Mouse (Mus musculus): ENCODE data around the gene Blzf1. TPM values are rescaled to one million over a fixed set of nuclear protein-coding genes. Genes with fewer than 3 reads are reported as not detected.

Gene Blzf1
- 32.1 and 33.0 TPM in 2 replicates for polyA plus RNA-seq (2015; fragmentation: Nextera tagmentation; extraction: Ambion mirVana)

DNA sequence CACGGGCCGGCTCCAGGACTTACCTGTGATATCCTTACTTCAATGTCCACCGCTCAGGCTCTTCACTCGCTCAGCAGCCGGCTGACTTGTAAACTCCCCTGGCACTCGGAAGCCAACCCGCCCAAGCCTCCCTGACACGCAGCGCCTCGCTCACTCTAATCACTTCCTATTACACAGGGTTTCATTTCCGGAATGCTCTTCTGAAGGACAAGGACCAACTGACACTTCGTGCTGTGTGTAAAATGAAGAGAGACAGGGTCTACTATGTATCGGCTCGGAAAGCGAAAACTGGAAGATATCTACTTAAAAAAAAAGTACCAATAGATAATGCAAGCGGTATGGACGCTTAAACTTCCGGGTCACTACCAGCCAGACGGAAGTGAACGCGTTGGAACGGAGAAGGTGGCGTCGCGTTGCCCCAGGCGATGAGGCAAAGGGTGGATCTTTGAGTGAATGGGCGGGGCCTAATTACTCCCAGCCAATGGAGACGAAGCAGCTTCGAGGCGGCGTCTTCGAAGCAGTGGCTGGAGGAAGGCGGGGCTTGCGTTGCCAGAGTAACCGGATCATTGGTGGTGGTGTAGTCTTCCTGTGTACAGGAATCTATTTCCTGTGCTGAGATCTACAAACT, at the start of gene Blzf1:
TSS of gene Blzf1 (minus strand) at position 366 of the 628 bp plus-strand sequence.
- Histone ChIP-seq H3K9me3 (no peaks in the 10 kb centered on the region), H3K27ac (peak within 1 kb of the TSS; percentile 81), H3K4me2 (peak within 1 kb of the TSS; percentile 96), H3K9ac (peak within 1 kb of the TSS; percentile 82), H3K36me3 (peaks cover 12% of the 10 kb centered on the region), H3K4me1 (replicated peaks) (peaks cover 32% of the 10 kb centered on the region), H3K4me3 (peak within 1 kb of the TSS; percentile 87), H3K27me3 (no peaks in the 10 kb centered on the region)
- under 1% methylated on average over 35 of the region's 35 CpGs for WGBS
- peak; percentile 99 for ATAC-seq (ENCODE audit: low FRiP score)

- 0 out of 2 replicates have a peak, but pooled peaks cover 4% of the 10 kb centered on the region for H3K4me1 ChIP-seq (replicated peaks)
- 34% methylated on average over 3 of the region's 3 CpGs for WGBS
- no peak overlapping the region for H3K4me3 ChIP-seq
- H3K36me3 ChIP-seq: peaks cover 11% of the 10 kb centered on the region
- no peaks in the 10 kb centered on the region for H3K27me3 ChIP-seq
- peak overlapping the region; percentile 40; the same call in 1 of the 2 replicates for H3K27ac ChIP-seq
- ATAC-seq (ENCODE audit: low FRiP score): no peak
- H3K9me3 ChIP-seq: no peaks in the 10 kb centered on the region
- no peak overlapping the region for H3K4me2 ChIP-seq
- no peak overlapping the region for H3K9ac ChIP-seq
Measured at GRCm38 (mm10) chr1:164353443-164353842, 46.2 kb upstream of the Blzf1 start.

- H3K4me1 ChIP-seq (replicated peaks): no peaks in the 10 kb centered on the region
- H3K9ac ChIP-seq: no peak overlapping the region
- ATAC-seq (ENCODE audit: low FRiP score): no peak
- no peaks in the 10 kb centered on the region for H3K9me3 ChIP-seq
- WGBS: 90% methylated on average over 3 of the region's 3 CpGs
- H3K4me2 ChIP-seq: no peak overlapping the region
- no peaks in the 10 kb centered on the region for H3K27me3 ChIP-seq
- no peak overlapping the region for H3K27ac ChIP-seq
- H3K36me3 ChIP-seq: peaks cover 31% of the 10 kb centered on the region
- H3K4me3 ChIP-seq: no peak overlapping the region
Measured at GRCm38 (mm10) chr1:164342161-164342560, 34.9 kb upstream of the Blzf1 start.

- WGBS: 93% methylated on average over 4 of the region's 4 CpGs
- H3K27ac ChIP-seq: no peak overlapping the region
- H3K4me2 ChIP-seq: no peak overlapping the region
- peaks cover 21% of the 10 kb centered on the region for H3K36me3 ChIP-seq
- H3K4me1 ChIP-seq (replicated peaks): no peaks in the 10 kb centered on the region
- H3K9me3 ChIP-seq: no peaks in the 10 kb centered on the region
- no peak overlapping the region for H3K9ac ChIP-seq
- no peak for ATAC-seq (ENCODE audit: low FRiP score)
- H3K4me3 ChIP-seq: no peak overlapping the region
- no peaks in the 10 kb centered on the region for H3K27me3 ChIP-seq
Measured at GRCm38 (mm10) chr1:164335846-164336245, 28.6 kb upstream of the Blzf1 start.

DNA sequence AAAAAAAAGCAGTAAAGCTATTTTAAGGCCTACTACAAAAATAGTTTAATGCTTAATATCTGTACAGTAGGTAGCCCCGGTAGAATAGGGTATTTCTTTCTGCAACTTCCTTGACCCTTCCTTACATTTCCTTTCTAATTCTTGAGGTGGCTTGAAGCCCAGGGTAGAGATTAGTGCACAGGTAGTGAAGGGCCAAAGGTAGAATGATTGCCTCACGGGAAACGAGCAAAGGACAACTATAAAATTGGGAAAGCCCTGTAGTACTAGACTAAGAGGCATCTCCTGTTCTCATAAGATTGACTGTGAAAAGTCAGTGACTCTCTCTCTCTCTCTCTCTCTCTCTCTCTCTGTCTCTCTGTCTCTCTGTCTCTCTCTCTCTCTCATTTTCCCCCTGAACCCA, 28.1 kb upstream of the Blzf1 start:
- H3K4me2 ChIP-seq: no peak overlapping the region
- 96% methylated on average over 3 of the region's 3 CpGs for WGBS
- H3K27ac ChIP-seq: no peak overlapping the region
- peaks cover 23% of the 10 kb centered on the region for H3K36me3 ChIP-seq
- H3K9me3 ChIP-seq: no peaks in the 10 kb centered on the region
- H3K4me3 ChIP-seq: no peak overlapping the region
- no peaks in the 10 kb centered on the region for H3K27me3 ChIP-seq
- no peak for ATAC-seq (ENCODE audit: low FRiP score)
- H3K4me1 ChIP-seq (replicated peaks): no peaks in the 10 kb centered on the region
- H3K9ac ChIP-seq: no peak overlapping the region

GRCm38 (mm10) chr1:164332559-164332958, 25.3 kb upstream of the Blzf1 start:
- no peak overlapping the region for H3K9ac ChIP-seq
- ATAC-seq (ENCODE audit: low FRiP score): no peak
- no peak overlapping the region for H3K4me3 ChIP-seq
- no peaks in the 10 kb centered on the region for H3K9me3 ChIP-seq
- WGBS: 89% methylated on average over 11 of the region's 11 CpGs
- peaks cover 35% of the 10 kb centered on the region for H3K36me3 ChIP-seq
- H3K4me1 ChIP-seq (replicated peaks): no peaks in the 10 kb centered on the region; the same call in 1 of the 2 replicates
- H3K4me2 ChIP-seq: no peak overlapping the region
- H3K27ac ChIP-seq: no peak overlapping the region
- no peaks in the 10 kb centered on the region for H3K27me3 ChIP-seq

DNA sequence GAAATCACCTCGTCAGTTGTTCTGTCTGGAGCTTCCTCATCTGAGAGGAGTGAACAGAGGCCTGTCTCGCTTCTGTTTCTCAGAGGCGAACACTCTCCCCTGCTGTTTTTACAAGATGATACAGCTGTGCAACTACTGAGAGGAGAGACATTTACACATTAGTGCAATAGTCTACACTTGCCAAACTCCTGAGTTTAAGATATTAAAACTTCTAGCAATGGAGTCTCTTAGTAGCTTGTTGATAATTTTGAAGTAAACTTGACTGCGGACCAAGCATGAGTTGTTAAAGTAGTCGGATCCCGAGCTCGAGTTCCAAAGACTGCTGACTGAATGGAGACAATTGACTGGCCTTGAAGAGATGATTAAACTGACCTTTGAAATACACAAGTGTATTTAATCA, 20.5 kb upstream of the Blzf1 start:
- ATAC-seq (ENCODE audit: low FRiP score): no peak
- Histone ChIP-seq H3K4me1 (replicated peaks) (peaks cover 7% of the 10 kb centered on the region), H3K9ac (no peak overlapping the region), H3K27ac (no peak overlapping the region), H3K9me3 (no peaks in the 10 kb centered on the region), H3K4me3 (no peak overlapping the region), H3K27me3 (no peaks in the 10 kb centered on the region), H3K4me2 (no peak overlapping the region), H3K36me3 (peaks cover 20% of the 10 kb centered on the region)
- 85% methylated on average over 7 of the region's 7 CpGs for WGBS

DNA sequence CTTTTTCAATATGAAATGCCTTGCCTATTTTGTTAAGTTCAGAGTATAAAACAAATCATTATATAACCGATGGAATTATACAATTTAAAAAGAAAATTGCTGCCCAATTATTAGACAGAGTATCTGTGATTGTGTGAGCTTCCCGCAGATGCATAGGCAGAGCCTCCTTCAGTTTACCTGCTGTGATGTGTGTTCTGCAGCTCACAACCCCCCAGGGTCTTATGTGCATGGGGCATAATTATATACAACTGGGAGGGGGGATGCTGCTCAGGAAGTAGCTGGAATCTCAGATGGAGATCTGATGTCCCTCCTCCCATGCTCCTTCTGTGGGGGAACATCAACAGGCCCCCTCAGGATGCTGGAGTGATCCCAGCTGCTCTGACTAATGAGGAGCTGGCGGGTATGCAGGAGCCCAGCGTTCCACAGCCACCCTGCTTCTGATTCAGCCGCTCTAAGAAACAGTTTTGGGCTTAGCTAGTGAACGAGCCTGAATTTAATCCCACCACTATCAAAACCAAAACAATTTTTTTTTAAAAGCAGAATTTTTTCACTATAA, 19.4 kb upstream of the Blzf1 start:
- no peak overlapping the region for H3K4me3 ChIP-seq
- H3K9ac ChIP-seq: peak overlapping the region; percentile 24; the same call in 1 of the 2 replicates
- H3K36me3 ChIP-seq: peaks cover 20% of the 10 kb centered on the region
- peak; percentile 77; the same call in 1 of the 2 replicates for ATAC-seq (ENCODE audit: low FRiP score)
- no peaks in the 10 kb centered on the region for H3K27me3 ChIP-seq
- 50% methylated on average over 6 of the region's 6 CpGs for WGBS
- H3K4me1 ChIP-seq (replicated peaks): peaks cover 10% of the 10 kb centered on the region
- H3K27ac ChIP-seq: peak overlapping the region; percentile 1; the same call in 1 of the 2 replicates
- no peaks in the 10 kb centered on the region for H3K9me3 ChIP-seq
- no peak overlapping the region for H3K4me2 ChIP-seq

DNA sequence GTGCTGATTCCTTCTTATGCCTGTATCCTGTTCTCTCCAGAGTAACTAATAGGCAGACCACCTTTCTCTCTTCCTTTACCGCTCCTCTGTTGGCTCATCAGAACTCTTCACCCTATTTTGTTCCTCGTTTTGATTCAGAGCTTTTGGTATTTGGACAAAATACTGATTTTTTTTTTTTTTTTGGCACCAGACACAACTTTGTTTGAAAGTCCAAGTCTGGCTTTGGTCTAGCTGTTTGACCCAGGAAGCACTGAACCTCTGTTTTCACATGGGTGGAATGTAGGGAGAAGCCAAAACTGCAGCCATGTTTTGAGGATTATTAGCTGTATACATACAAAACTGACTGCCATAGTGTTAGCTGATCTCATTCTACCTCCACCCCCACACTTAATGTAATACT, 17.6 kb upstream of the Blzf1 start:
- Histone ChIP-seq H3K27me3 (no peaks in the 10 kb centered on the region), H3K9ac (no peak overlapping the region), H3K4me1 (replicated peaks) (peaks cover 17% of the 10 kb centered on the region), H3K36me3 (peaks cover 8% of the 10 kb centered on the region), H3K9me3 (no peaks in the 10 kb centered on the region), H3K4me3 (no peak overlapping the region), H3K27ac (no peak overlapping the region), H3K4me2 (no peak overlapping the region)
- no peak for ATAC-seq (ENCODE audit: low FRiP score)
- WGBS: 96% methylated on average over 2 of the region's 2 CpGs

- H3K9ac ChIP-seq: no peak overlapping the region
- H3K9me3 ChIP-seq: no peaks in the 10 kb centered on the region
- H3K27ac ChIP-seq: no peak overlapping the region
- no peaks in the 10 kb centered on the region for H3K27me3 ChIP-seq
- no peak for ATAC-seq (ENCODE audit: low FRiP score)
- 86% methylated on average over 4 of the region's 4 CpGs for WGBS
- peaks cover 6% of the 10 kb centered on the region for H3K36me3 ChIP-seq
- no peak overlapping the region for H3K4me3 ChIP-seq
- H3K4me1 ChIP-seq (replicated peaks): peaks cover 21% of the 10 kb centered on the region
- no peak overlapping the region for H3K4me2 ChIP-seq
Measured at GRCm38 (mm10) chr1:164324221-164324620, 16.9 kb upstream of the Blzf1 start.

DNA sequence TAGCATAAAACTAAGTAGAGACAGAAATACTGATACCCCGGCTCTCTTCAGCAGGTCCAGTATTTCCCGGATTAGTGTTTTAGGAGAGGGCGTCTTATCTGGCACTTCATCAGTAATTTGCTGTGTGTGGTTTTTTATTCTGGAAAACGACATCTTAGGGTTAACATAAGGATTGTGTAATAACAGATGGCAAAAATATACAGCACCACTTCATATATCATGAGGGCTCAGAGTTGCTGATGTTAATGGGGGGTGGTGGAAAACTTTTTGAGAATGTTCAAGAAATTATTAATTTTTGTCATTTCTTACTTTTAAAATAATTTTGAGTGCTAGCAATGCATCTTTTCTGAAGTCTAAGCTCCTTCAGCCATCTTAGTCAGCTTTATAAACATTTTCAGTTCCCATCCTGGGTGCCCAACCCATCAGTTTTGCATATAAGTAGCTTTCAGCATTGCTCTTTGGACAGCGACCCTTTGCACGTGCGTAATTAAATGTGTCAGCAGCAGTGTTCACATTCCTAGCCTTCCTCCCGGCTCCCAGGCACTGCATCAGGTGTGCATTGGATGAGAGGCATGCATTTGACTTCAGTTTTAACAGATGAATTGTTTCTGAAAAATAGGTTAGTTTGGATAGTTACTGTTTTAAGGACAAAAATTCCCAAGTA, 15.8 kb upstream of the Blzf1 start:
- Histone ChIP-seq H3K9ac (no peak overlapping the region), H3K4me2 (no peak overlapping the region), H3K4me3 (no peak overlapping the region), H3K27ac (no peak overlapping the region), H3K9me3 (no peaks in the 10 kb centered on the region), H3K4me1 (replicated peaks) (peaks cover 21% of the 10 kb centered on the region), H3K27me3 (no peaks in the 10 kb centered on the region), H3K36me3 (no peaks in the 10 kb centered on the region)
- ATAC-seq (ENCODE audit: low FRiP score): no peak
- WGBS: 89% methylated on average over 8 of the region's 8 CpGs

- Histone ChIP-seq H3K9me3 (no peaks in the 10 kb centered on the region), H3K36me3 (no peaks in the 10 kb centered on the region), H3K27me3 (no peaks in the 10 kb centered on the region), H3K4me1 (replicated peaks) (peaks cover 14% of the 10 kb centered on the region; the same call in 1 of the 2 replicates), H3K4me3 (no peak overlapping the region), H3K27ac (no peak overlapping the region), H3K4me2 (no peak overlapping the region), H3K9ac (no peak overlapping the region)
- 81% methylated on average over 10 of the region's 10 CpGs for WGBS
- ATAC-seq (ENCODE audit: low FRiP score): no peak
Measured at GRCm38 (mm10) chr1:164321408-164321807, 14.1 kb upstream of the Blzf1 start.
